Comparison of ENCODE assay signal across 9 mouse cellular contexts in the genomic region with DNA sequence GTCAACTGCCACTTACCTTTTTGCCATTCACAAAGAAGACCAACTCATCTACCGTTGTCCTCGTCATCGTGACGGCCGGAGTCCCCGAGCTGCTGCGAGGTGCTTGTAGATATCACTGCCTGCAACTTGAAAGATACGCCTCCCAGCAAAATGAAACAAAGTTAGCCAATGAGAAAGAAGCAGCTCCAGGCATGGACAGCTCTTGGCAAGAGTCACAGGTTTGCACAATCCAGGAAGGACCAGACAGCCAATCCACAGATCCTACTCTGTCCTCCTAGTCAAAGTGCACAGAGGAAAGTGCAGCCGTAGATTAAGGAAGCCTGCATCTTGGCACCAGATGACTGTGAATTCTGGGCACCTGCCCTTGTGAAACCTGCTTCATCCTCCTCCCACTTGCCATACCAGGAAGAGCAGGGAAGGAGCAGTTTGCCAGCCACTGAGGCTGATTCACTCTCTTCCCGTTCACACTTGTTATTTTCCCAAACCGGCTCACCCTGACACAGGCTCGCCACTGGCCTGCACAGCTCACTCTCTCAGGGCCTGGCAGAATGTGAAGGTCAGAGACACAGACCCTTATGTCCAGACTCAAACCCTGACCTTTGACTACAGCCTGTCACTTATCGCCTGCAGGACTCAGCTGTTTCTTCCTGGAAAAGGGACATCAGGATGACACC. TPM values are rescaled to one million over a fixed set of nuclear protein-coding genes. Genes with fewer than 3 reads are reported as not detected.
DNase-seq lines count a peak whose midpoint lies in the region; ATAC-seq lines count a peak whose summit lies in the region.
"Had no signal": no experiment of that assay in that cellular context is flagged by ENCODE, and none has a peak within 500 bp of the region (broad histone marks: within the 10 kb centered on the region; RNA-seq: fewer than 3 reads in every experiment).

A gene (minus strand): TSS at position 135 of the 674 bp plus-strand sequence.

- H3K4me3 ChIP-seq in midbrain, embryonic 10.5 days = no peak within 1 kb of the TSS
- H3K4me3 ChIP-seq: myocyte had no signal

- H3K27ac ChIP-seq in midbrain, embryonic 10.5 days (replicated peaks) = no peak within 1 kb of the TSS

- no peaks in the 10 kb centered on the region for H3K4me1 ChIP-seq in midbrain, embryonic 10.5 days

- ATAC-seq in monocyte, adult 5-6 weeks (replicated peaks; ENCODE audit: insufficient number of reproducible peaks, low FRiP score, low TSS enrichment, poor library complexity, severe bottlenecking) = peak; percentile 61

- no peaks in the 10 kb centered on the region for H3K9me3 ChIP-seq in midbrain, embryonic 10.5 days (replicated peaks)

- DNase-seq in urinary bladder, adult 18-20 months (ENCODE audit: low spot score in 2 of 2) = peak; percentile 21 to 78
- no peak for DNase-seq in urinary bladder, postnatal 10 days (ENCODE audit: low spot score)
- DNase-seq in gastrocnemius, postnatal 10 days = no peak
- DNase-seq in kidney, adult 9 months = peak; percentile 91
- no peak for DNase-seq in midbrain, embryonic 10.5 days (ENCODE audit: low spot score)
- no peak for DNase-seq in cerebellum, adult 8-10 months
- no peak for DNase-seq in embryo, embryonic 9.5 days (ENCODE audit: extremely low spot score)

- H3K36me3 ChIP-seq in midbrain, embryonic 10.5 days = no peaks in the 10 kb centered on the region

- no peaks in the 10 kb centered on the region for H3K27me3 ChIP-seq in midbrain, embryonic 10.5 days (ENCODE audit: low read depth, poor library complexity, severe bottlenecking)

- 89% methylated on average over 13 of the region's 13 CpGs for WGBS in midbrain, embryonic 10.5 days

RNA-seq across cellular contexts. Expression of the gene that starts here (rescaled TPM):
- total RNA-seq in gastrocnemius, postnatal 10 days (2021) = 10 to 100 TPM; 11.5 to 18.8 TPM
- 292 to 373 TPM (median 293 TPM) in 3 replicates for total RNA-seq in monocyte, adult 5-6 weeks (2017)
- polyA plus RNA-seq in midbrain, embryonic 10.5 days (2016; fragmentation: Nextera tagmentation; extraction: Ambion mirVana) = 0.05 and 0.19 TPM in 2 replicates

Comparison
In these comparisons a context has a peak if more than half of its experiments do, and no peak if none do; other contexts are left out.
1. RNA of the gene that starts here (total RNA-seq): 292 to 373 TPM in monocyte, adult 5-6 weeks; 11.5 to 18.8 TPM in gastrocnemius, postnatal 10 days; every median in the first group is over 10 times any median in the second.
2. DNase-seq: peak in urinary bladder, adult 18-20 months (2 of 2) and kidney, adult 9 months (single experiment); none in urinary bladder, postnatal 10 days (single experiment), gastrocnemius, postnatal 10 days (single experiment), midbrain, embryonic 10.5 days (single experiment), cerebellum, adult 8-10 months (single experiment) and embryo, embryonic 9.5 days (single experiment).